Mouse (Mus musculus) spleen, adult 12 weeks (tissue): ENCODE results near the gene Wnk1.

Source experiments
- DNase-seq: peaks from one replicate; pipeline ENCODE4 v3.0.0; 2022; ENCODE audit warnings: low spot score

The Wnk1 gene

DNA sequence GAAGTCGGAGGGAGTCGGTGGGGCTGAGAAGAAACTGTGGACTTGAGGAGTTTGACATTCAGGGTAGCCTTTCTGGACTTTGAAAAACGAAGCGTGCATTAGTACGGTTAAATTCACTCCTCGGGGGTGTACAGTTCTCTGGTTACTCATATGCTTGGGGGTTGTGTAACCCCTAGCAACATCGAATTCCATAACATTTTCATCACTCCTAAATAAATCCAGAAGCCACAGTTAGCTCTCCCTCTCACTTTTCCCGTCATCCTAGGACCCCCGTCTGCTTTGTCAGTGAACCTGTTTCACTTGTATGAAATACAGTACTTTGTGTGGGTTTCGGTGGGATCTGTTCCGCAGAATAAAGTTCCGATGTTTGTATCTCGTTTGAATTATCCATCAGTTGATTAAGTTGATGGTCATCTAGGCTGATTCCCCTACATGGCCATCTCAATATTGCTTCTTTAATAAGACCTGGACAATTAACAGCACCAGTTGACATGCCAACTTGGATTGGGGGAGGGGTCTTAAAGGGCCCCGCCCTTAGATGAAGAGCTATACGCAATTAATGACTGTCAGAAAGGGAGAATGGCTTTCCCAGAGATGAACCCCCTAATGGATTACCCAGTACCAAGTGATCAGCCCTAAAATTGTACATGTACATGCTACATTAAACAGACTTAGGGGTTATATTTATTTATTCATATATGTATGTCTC is 135.2 kb downstream of the Wnk1 start:
- DNase-seq = no peak

DNA sequence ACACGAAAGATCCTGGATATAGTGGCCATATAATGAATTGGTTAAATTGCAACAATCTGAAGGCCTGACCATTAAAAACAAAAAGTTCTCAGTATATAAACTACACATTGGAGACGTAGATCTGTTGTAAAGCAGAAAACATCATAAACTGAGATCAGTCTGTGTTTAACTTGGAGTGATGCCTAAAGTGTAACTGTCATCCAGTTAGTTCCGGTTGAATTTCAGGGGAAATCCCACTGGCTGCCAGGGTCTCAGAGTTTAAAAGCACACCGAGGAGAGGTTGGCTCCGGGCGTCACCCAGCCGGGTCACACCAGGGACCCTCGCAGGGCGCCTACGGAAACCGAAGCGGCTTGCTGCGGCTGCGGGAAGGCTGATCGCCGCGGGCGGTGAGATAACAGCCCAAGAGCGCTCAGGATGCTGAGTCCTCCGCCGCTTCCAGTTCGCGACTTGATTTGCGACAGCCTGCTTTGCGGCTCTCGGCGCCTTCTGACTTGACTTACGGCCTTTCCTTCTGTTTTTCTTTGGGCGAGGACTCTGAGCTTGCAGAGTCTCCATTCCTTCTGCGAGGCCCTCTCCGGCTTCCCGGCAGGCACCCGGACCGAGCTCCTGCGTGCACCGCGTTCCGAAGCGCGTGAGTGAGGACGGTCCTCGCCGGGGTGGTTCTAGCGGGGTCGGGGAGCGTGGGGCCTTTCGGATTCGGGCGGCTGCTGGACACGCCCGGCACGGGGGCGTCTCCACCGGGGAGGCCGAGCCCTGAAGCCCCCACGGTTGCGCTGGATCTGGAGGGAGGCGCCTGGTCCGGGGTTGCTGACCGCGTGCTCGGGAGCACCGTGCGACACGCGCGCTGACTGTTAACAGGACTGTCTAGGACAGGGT is 136.0 kb downstream of the Wnk1 start, which contains the start of gene Rad52:
Gene Rad52, plus strand, starts transcription at position 495 of the 877 bp plus-strand sequence.
- DNase-seq = peak; percentile 82

DNA sequence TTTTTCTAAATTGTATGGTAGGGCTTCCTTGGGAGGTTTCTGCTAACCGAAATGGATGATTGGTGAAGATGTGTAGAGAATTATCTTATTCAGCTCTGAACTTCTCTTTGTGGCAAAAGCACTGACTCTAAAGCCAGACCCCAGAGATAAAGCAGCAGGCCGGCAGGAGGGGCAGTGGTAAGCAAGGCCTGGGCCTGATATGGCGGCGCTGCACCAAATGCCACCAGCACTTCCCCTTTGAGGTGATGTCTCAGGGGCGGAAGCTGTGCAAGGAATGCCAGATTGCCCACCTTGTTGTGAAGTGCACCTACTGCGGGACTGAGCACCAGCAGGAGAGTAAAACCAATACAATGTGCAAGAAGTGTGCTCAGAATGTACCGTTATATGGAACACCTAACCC is 145.8 kb downstream of the Wnk1 start:
- DNase-seq = no peak

DNA sequence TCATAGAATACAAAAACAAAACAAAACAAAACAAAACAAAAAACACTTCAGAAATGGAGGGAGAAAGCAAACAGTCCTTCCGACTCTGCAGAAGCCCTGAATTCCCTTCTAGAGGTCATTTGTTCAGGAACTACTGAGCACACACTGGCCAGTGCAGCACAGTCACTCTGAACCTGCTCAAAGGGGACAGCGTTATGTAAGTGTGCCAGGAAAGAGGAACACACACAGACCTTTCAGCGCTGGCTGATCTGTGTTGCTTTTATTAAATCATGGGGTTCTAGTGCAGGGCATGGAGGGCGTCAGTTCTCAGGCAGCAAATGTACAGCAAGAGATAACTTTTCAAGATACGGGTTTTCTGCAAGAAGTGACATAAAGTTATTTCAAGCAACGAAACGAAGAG is 155.3 kb downstream of the Wnk1 start:
- DNase-seq = no peak
